Mouse (Mus musculus) retina, adult 2 months (tissue): ENCODE data around the gene Rsf1.
A peak's percentile ranks its signal among the peaks of the same experiment; 100 is the strongest.

Experiments
- DNase-seq: peaks from one replicate; pipeline ENCODE4 v3.0.0-alpha.2; 2012; ENCODE audit warnings: low read depth, low spot score

The Rsf1 gene

DNA sequence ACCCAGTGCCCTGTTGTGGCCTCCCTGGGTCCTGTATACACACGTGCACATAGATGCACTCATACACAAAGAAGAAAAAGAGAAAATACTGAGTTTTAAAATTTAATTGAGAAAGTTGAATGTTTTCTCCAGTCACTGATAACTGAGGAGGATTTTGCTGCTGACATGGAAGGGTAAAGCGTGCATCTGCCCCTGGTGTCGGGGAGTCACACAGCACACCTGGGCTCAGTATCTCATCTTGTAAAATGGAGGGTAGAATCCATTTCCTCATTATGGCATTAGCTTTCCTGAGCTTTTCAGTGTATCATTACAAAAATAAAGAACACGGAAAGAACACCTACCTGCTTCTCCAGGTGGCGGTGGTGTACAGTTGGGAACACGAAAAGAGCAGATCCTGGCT, 145.7 kb downstream of the Rsf1 start:
- no peak for DNase-seq

- no peak for DNase-seq
These were observed 146.4 kb downstream of the Rsf1 start for GRCm38 (mm10) chr7:97726080-97726479.

DNA sequence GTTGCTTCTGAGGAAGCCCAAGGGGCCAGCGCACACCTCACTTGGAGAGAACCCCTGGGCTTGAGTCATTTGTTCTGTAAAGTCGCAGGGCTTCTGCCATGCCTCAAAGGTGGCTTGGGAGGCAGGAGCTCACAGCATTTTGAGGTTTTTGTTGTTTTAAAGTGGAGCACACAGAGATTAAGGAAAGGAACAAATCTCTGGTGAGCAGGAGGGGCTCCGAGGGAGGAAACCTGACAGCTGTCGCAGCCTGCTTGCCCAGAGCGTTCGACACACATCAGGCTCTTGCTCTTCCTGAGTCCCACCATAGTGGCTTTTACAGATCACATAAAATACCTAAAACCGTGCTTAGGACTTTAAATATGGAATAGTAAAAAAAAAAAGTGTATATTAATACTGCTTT, 147.1 kb downstream of the Rsf1 start:
- DNase-seq = no peak

GRCm38 (mm10) chr7:97728666-97729614, 149.3 kb downstream of the Rsf1 start:
- no peak for DNase-seq

DNA sequence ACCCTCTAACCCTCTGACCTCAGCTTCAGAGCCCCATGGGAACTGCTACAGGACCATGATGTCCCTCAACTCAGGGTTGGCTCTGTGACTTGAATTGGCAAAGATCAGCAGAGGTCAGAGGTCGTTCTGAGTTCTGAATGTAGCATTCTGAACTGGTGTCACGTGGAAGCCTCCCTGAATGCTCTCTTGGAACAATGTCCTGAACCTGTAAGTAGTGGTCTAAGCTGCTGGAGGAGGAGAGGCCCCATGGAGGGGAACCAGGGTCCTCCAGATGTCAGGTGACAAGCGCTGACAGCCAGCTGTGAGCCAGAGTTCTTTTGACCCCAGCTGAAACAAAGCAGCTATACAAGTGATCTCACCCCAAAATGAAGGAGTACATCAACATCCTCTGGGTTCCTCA, 150.7 kb downstream of the Rsf1 start:
- no peak for DNase-seq

GRCm38 (mm10) chr7:97733606-97734005, 153.9 kb downstream of the Rsf1 start:
- DNase-seq = no peak

GRCm38 (mm10) chr7:97735021-97735420, 155.3 kb downstream of the Rsf1 start:
- DNase-seq = no peak

GRCm38 (mm10) chr7:97735886-97736420, 156.3 kb downstream of the Rsf1 start:
- no peak for DNase-seq

DNA sequence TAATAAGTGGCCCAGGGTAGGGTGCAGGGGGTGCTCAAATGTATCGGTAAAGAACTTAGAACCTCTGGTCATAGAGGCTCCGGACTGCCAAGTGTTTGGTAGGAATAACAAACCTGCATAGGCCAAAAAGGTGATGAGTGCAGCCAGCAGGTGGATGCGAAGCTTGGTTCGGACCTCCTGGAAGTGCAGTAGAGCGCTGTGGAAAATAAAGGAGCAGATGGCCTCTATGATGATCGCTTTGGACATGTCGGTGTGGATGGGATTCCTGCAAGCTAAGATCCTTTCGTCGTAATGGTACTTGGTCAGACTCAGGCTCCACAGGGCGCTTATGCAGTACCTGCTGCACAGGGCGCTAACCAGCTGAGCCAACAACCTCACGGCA, 157.6 kb downstream of the Rsf1 start:
- DNase-seq = no peak

- DNase-seq = peak; percentile 43
These were observed 158.2 kb downstream of the Rsf1 start, which contains the start of gene Aqp11 for GRCm38 (mm10) chr7:97737638-97738456. TSS of gene Aqp11 (minus strand) at chr7:97738289.

GRCm38 (mm10) chr7:97740948-97741347, 161.3 kb downstream of the Rsf1 start:
- no peak for DNase-seq

GRCm38 (mm10) chr7:97741756-97742291, 162.1 kb downstream of the Rsf1 start:
- no peak for DNase-seq
